Mouse (Mus musculus) layer of hippocampus, adult 2 months (tissue): ENCODE measurements at regions not wholly inside any gene's neighbourhood (a gene's known extent, or its start where the extent isn't known, plus 50 kb on each side); places are given as distances from the start of the nearest gene placed in this dataset.

Experiments
- DNase-seq, 2 experiments: peaks; one replicate each; pipeline ENCODE4 v3.0.0; 2022; ENCODE audit warnings: low spot score in 2 of 2
- H3K27ac ChIP-seq: fragments of 200-600 bp; 2 replicates; pipeline ENCODE4 v1.8.1; 2022
- H3K4me3 ChIP-seq: fragments of 200-600 bp; 2 replicates; pipeline ENCODE4 v1.8.1; 2022; ENCODE audit warnings: mild to moderate bottlenecking
- CTCF ChIP-seq: fragments of 200-600 bp; conservative IDR thresholded peaks from 2 replicates; pipeline ENCODE4 v1.8.1; 2022; ENCODE audit warnings: antibody characterized with exemption, mild to moderate bottlenecking, moderate library complexity

DNA sequence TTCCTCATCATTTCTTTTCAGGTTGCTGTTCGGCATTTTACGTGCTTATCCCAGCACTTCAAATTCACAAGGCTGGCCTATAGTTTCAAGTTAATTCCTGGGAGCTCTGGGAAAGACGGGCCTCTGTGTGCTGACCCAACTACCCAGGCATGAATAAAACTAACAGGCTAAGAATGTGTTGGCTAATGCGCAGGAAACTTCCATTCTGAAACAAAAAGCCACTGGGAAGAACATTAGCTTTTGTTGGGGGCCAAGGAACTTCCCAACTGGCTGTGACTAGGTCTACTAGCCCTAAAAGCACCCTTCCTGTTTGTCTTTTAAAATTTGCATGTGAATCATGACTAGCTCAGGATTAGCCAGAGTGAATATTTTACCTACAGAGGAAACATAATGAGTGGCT is 612.8 kb downstream of the Tns3 start:
- no peak overlapping the region for H3K4me3 ChIP-seq
- no peak overlapping the region for H3K27ac ChIP-seq
- TF ChIP-seq CTCF = no peak
- DNase-seq = no peak

DNA sequence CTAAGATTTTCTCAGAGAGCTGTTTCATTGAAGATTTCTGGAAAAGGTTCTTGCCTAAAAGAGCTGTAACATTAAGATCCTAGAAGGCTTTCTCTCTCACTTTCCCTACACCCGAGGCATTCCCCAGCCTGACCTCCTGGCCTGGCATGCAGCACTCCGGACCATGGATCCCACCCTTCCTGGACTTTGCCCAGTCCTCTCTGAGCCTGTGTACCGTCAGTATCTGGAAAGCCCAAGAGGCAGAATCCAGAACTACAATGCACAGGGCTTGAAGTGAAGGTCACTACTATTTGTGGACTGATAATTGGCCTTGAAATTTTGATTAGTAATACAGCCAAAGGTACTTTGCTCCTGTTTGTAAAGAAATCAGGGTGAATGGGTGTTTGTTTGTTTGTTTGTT is 619.2 kb downstream of the Tns3 start:
- TF ChIP-seq CTCF = no peak
- H3K4me3 ChIP-seq = no peak overlapping the region
- DNase-seq = no peak
- no peak overlapping the region for H3K27ac ChIP-seq

DNA sequence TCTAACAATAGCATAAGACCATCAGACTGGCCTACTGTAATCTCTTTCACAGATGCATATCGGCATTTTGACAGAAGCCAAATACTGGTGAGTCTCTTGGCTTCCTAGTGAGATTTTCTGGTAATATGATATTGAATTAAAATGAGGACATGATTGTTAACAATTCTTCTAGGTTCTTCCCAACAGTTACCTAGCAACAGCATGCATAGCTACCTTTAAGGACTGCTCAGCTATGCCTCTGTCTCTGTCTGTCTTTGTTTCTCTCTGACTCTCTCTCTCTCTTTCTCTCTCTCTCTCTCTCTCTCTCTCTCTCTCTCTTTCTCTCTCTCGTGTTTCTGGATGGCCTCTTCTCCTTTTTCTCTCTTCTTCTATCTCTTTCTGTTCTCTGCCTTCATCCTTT is 634.2 kb downstream of the Tns3 start:
- Histone ChIP-seq H3K27ac (no peak overlapping the region), H3K4me3 (no peak overlapping the region)
- no peak for TF ChIP-seq CTCF
- DNase-seq = no peak

DNA sequence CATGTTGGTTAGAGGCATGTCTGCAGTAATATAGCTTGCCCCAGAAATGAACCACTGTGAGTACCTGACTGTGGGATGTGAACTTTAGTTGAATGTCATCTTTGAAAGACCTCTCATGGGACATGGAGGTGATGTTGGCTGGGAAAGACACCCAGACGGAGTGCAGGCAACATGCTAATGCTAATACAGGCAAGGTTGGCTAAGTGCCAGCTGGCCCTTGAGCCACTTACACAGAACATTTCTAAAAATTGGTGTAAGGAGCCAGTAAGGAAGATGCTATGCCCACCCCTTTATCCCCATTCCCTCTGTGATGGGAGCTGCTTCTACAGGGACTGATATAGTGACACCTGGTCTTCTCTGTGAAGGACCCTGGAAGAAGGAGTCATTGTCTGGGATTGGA is 656.5 kb downstream of the Tns3 start:
- no peak for DNase-seq
- no peak overlapping the region for H3K4me3 ChIP-seq
- no peak overlapping the region for H3K27ac ChIP-seq
- TF ChIP-seq CTCF = no peak

DNA sequence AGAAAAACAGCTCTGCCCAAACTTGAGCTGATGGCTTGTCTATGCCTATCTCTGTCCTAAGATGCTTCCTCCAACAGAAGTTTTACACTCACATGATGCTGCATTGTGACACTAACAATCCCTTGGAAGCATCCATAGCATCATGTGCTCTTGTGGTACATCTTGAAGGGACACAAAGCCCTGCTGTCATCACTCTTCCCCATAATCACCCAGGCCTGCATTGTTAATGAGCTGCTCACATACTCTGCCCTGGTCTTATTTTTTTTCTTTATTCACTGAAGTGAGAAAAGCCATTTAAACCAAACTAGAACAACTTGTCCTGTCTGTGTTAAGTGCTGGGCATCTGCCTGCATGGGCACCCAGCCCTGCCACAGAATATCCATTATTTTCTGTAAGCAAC is 683.3 kb downstream of the Tns3 start:
- H3K4me3 ChIP-seq = no peak overlapping the region
- DNase-seq = no peak
- H3K27ac ChIP-seq = no peak overlapping the region
- no peak for TF ChIP-seq CTCF

DNA sequence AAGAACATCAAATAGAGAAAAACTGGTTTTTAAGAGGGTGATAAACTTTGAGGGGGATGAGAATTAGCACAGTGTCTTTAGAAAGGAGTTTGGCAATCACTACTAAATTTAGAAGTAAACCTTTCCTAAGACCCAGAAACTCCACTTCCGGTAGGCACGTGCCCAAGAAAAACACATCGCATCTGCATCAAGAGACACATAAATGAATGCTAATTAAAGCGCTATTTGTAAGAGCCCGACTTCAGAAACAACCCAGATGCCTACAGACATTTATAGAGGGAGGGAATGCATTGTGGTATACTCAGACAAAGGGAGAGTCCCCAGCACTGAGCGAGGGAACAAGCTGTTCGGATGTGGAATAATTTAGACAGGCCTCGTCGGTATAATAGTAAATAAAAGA is 688.5 kb downstream of the Tns3 start:
- TF ChIP-seq CTCF = no peak
- Histone ChIP-seq H3K4me3 (no peak overlapping the region), H3K27ac (no peak overlapping the region)
- no peak for DNase-seq

DNA sequence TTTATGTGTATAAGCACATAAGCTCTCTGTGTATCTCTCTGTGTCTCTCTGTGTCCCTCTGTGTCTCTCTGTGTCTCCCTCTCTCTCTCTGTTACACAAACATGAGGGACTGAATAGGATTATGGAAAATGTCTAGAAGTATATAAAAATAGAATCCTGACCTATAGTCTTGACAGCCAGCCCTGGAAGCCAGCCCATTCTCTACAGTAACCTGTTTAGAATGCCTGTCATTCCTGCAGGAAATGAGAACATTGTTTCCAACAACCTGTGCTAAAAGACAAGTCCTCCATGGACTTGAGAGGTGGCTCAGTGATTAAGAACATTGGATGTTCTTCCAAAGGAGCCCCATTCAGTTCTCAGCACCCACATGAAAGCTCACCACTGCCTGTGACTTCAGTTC is 714.4 kb downstream of the Tns3 start:
- DNase-seq = no peak
- Histone ChIP-seq H3K27ac (no peak overlapping the region), H3K4me3 (no peak overlapping the region)
- no peak for TF ChIP-seq CTCF

DNA sequence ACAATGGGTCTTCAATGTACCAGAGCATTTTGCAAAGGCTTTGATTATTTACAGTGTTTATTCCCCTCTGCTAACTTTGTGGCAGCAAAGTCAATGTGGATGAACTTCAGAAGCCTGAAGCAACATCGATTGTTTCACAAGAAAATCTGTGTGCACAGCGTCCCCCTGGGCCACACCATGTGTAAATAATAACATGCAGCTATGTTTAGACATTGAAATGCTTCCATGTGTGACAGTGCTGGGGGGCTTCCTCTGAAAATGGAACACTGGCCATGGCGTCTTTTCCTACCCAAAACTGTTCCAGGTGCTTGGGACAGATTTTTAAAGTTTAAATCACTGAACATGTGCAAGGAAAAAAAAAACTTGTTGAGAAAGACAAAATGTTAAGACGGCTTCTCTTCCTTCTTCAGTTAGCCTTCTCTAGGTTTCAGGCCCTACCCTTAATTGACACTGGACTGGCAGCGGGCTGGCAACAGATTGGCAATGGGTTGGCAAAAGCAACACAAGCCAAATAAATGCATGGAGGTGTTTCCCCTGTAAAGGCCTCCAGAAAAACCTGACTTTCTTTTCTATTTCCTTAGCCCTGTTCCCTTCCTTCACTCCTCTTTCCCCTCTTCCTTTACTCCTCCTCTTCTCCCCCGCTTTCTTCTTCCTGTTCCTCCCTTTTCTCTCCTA is 715.0 kb downstream of the Tns3 start:
- no peak for DNase-seq
- Histone ChIP-seq H3K27ac (no peak overlapping the region), H3K4me3 (no peak overlapping the region)
- no peak for TF ChIP-seq CTCF

DNA sequence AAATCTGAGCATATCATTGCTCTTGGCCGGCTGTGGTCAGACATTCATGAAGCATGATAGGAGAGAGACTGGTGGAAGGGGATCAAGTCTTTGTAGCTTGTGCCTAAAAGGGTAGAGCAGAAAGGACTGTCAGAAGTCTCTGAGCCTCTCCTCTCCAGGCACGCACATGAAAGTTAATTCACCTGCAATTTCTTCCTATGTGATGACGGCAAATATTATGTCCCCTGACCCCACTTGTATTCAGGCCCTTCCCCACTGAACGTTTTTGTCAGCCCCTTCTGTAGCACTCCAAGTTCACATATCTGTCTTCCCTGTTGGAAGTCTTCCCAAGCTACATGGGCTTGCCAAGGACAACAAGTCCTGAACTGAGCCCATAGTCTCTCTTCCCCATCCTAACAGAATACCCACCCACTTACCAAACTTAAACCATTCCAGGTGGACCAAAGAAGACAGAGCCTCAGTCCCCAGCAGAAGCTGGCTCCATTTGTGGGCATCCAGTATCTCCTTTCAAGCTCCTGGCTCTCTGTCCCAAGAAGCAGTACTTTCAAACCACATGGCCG is 719.3 kb downstream of the Tns3 start:
- TF ChIP-seq CTCF = no peak

DNA sequence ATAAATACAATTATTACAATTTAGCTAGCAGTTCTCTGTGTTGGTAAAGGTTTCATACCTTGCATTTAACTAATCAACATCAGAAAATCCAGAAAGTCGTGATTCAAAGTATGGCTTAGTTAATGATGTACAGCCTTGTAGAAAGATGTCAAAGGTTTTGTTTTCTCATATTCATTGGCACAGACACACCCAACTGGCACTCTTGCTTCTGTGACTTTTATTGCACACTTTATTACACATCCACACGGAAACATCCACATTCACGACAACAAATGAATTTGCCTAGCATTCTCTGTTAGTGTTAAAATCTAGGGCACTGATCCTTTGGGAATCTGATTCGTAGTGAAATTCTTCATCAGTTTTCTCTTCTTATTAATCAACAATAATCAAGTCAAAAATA is 720.0 kb downstream of the Tns3 start:
- DNase-seq = no peak
- H3K27ac ChIP-seq = no peak overlapping the region
- no peak for TF ChIP-seq CTCF
- H3K4me3 ChIP-seq = no peak overlapping the region

More for the DNA sequence above, 719.3 kb downstream of the Tns3 start:
- DNase-seq = no peak
- H3K4me3 ChIP-seq = no peak overlapping the region
- H3K27ac ChIP-seq = no peak overlapping the region

DNA sequence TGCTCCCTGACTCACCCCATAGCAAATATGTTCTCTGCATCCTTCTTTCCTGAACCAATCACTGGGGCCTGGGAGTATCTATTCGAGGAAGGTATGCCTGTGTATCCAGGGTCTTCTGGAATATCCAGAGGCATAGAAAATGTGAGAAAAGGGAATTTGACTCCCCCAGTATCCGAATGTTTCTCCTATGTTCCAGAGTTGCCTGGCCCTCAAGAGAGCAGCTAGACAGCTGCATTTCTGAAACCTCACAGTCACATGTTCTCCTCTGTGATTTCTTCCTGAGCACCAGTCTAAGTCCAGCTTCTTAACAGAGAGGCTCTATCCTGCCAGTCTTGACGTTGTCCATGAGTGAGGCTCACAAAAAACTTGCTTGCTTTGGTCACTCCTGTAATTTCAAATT is 719.9 kb upstream of the Igfbp3 start:
- no peak for DNase-seq
- TF ChIP-seq CTCF = no peak
- H3K27ac ChIP-seq = no peak overlapping the region
- no peak overlapping the region for H3K4me3 ChIP-seq

DNA sequence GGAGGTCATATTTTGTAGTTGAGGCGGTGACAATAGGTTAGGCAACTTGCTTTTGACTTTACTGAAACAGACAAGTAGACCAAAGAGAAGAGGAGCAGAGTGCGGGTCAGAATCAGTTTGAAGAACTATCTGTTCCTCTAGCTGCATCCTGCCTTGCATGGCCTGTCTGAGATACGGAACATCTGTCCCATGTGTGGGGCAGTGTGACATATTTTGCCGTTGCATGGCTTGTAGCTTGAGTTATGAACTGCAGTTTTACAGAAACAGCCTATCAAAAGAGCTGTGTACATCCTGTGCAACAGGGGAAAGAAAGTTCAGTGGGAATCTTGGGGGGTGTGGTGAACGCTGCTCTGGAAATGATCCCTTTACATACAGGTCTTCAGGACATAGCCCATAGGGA is 718.9 kb upstream of the Igfbp3 start:
- Histone ChIP-seq H3K4me3 (no peak overlapping the region), H3K27ac (no peak overlapping the region)
- no peak for TF ChIP-seq CTCF
- DNase-seq = no peak

DNA sequence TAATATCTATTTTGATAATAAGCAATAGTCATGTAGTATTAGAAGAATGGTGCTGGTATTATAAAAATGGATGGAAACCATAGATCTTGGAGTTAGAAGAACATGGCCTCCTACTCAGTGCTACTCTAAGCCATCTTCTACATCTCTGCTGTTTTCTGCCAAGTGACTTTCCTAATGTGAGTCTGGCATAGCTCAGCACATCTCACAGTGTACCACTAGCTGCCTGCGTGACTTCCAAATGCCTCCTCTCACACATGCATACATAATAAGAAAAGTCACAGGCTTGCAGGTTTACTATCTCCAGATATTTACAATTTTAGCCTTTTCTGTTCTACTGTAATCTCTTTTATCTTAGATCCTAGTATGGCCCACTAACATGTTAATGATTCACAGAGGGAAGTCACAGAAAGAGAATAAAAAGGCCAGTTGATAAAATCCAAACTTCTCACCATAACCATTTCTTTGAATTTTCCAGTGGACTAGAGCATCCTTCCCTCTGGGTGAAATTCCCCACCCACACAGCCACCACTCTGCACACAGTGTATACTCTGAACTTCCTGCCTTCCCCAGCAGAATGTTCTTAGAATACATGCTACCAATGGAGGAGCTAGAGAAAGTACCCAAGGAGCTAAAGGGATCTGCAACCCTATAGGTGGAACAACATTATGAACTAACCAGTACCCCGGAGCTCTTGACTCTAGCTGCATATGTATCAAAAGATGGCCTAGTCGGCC is 717.5 kb upstream of the Igfbp3 start:
- H3K4me3 ChIP-seq = no peak overlapping the region
- no peak for TF ChIP-seq CTCF
- no peak for DNase-seq
- no peak overlapping the region for H3K27ac ChIP-seq

DNA sequence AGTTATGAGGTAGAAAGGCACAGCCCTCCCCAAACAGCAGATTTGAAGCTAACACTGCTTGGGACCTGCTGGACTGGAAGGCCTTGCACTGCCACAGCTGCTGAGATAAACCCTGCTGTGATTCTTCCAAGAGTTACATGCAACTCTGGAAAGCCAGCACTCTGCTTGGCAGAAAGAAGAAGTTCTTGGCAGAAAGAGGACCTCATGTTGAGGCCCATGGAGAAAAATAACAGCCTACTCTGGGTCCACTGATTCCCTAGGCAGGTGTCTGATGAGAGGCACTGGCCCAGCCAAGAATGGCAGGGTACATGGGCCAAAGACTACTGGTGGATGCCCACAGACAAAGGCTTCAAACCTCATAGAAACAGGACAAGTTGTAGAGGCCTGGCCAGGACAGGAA is 714.0 kb upstream of the Igfbp3 start:
- Histone ChIP-seq H3K4me3 (no peak overlapping the region), H3K27ac (no peak overlapping the region)
- DNase-seq = no peak
- TF ChIP-seq CTCF = no peak
